Mouse (Mus musculus): ENCODE measurements around the gene Ube2c.

DNA sequence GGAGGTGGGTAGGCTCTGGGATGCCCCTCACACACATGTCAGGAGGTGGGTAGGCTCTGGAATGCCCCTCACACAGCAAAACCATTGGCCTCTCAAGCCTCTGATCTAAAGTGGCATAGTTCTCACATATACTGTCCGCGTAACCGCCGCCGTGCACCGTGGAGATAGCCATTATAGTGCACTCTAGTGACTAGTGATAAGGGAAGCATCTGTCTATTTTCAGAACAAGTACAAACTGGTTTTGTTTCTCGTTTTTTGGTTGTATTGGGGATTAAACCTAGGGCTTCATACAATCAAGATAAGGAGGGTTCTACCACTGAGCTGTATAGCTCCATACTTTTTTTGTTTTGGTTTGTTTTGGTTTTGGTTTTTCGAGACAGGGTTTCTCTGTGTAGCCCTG is 46.1 kb downstream of the Ube2c start:
- TF ChIP-seq POLR2AphosphoS2 (IDR thresholded peaks at IDR 0.05; ENCODE audit: insufficient read length, low read depth) (no peak), CEBPB (IDR thresholded peaks at IDR 0.05; ENCODE audit: insufficient read depth, poor library complexity, severe bottlenecking) (no peak), REST (IDR thresholded peaks at IDR 0.05; ENCODE audit: insufficient read depth, insufficient read length) (no peak), POLR2A (IDR thresholded peaks at IDR 0.05; ENCODE audit: insufficient read length, low read depth) (no peak), MAX (IDR thresholded peaks at IDR 0.05; ENCODE audit: low read depth) (no peak), TCF12 (IDR thresholded peaks at IDR 0.05; ENCODE audit: insufficient read depth, poor library complexity, severe bottlenecking) (no peak), E2F4 (IDR thresholded peaks at IDR 0.05; ENCODE audit: insufficient read depth) (no peak), MYOG (IDR thresholded peaks at IDR 0.05; ENCODE audit: control insufficient read depth in 1 of 3, insufficient read depth in 1 of 3, insufficient read length in 2 of 3, low read depth in 2 of 3) (no peak), USF1 (IDR thresholded peaks at IDR 0.05; ENCODE audit: low read depth) (no peak), SRF (IDR thresholded peaks at IDR 0.05; ENCODE audit: control insufficient read depth, insufficient read length, low read depth) (no peak), TCF3 (IDR thresholded peaks at IDR 0.05; ENCODE audit: insufficient read length, low read depth) (no peak)
